Mouse (Mus musculus): ENCODE data around the gene Atg13.

- TF ChIP-seq GATA1 (IDR thresholded peaks at IDR 0.05; ENCODE audit: borderline replicate concordance, low read length) (no peak), FLI1 (IDR thresholded peaks at IDR 0.05; ENCODE audit: low read length) (no peak)
Measured at GRCm38 (mm10) chr2:91664780-91665179, 45.6 kb downstream of the Atg13 start.
